Mouse (Mus musculus) kidney, embryonic 16.5 days (tissue): ENCODE data around the gene Phf3. TPM values are rescaled to one million over a fixed set of nuclear protein-coding genes. Genes with fewer than 3 reads are reported as not detected.
A peak's percentile ranks its signal among the peaks of the same experiment; 100 is the strongest.
"Not testable (repeated sequence)": the region's sequence is repeated elsewhere in the genome, so short reads cannot be mapped to it uniquely, and the experiment has no call there.

Experiments
- ATAC-seq: fragments of 200-750 bp; cut with Nextera tagmentation; 2 replicates; pipeline ENCODE4 v1.8.0; 2017; ENCODE audit warnings: moderate TSS enrichment; ENCODE audit not compliant: low FRiP score, low TSS enrichment
- H3K27ac ChIP-seq: fragments of 300-500 bp; sonication (generic); 2 replicates; pipeline ENCODE4 v1.5.1; 2014; ENCODE audit warnings: low read length
- H3K27me3 ChIP-seq: fragments of 300-500 bp; sonication (generic); 2 replicates; pipeline ENCODE4 v1.6.1; 2014; ENCODE audit warnings: low read length, control low read depth, mixed read lengths; ENCODE audit not compliant: insufficient read depth
- H3K36me3 ChIP-seq: fragments of 300-500 bp; sonication (generic); 2 replicates; pipeline ENCODE4 v1.6.1; 2014; ENCODE audit warnings: low read length, control low read depth, mixed read lengths; ENCODE audit not compliant: insufficient read depth
- H3K4me1 ChIP-seq: fragments of 300-500 bp; sonication (generic); 2 replicates; pipeline ENCODE4 v1.6.1; 2014; ENCODE audit warnings: low read length, control low read depth, mixed read lengths; ENCODE audit not compliant: insufficient read depth
- H3K4me2 ChIP-seq: fragments of 300-500 bp; sonication (generic); replicated peaks from 2 replicates; pipeline ENCODE4 v1.6.1; 2014; ENCODE audit warnings: low read depth, low read length
- H3K4me3 ChIP-seq: fragments of 300-500 bp; sonication (generic); 2 replicates; pipeline ENCODE4 v1.5.1; 2014; ENCODE audit warnings: mild to moderate bottlenecking, low read length
- H3K9ac ChIP-seq: fragments of 300-500 bp; sonication (generic); replicated peaks from 2 replicates; pipeline ENCODE4 v1.6.1; 2014; ENCODE audit warnings: low read length
- H3K9me3 ChIP-seq: fragments of 300-500 bp; sonication (generic); 2 replicates; pipeline ENCODE4 v1.6.1; 2016; ENCODE audit warnings: low read length, control low read depth
- WGBS: fragments of 180-500 bp; shearing (Covaris S2); extraction: QIAGEN DNeasy Blood & Tissue Kit; methylation state at CpG from one replicate; pipeline ENCODE4 v1.1.7; 2014; 5-methylcytosine and 5-hydroxymethylcytosine counted together
- polyA plus RNA-seq: library from polyadenylated mRNA; unstranded; fragments of >200 nt; fragmentation: Nextera tagmentation; extraction: Ambion mirVana; gene quantifications from 2 replicates; pipeline ENCODE4 v1.2.1, GENCODE M21; 2015

Gene Phf3
- polyA plus RNA-seq = 25.5 and 27.6 TPM in 2 replicates

GRCm38 (mm10) chr1:30873541-30874260 lies at the start of gene Phf3:
Gene Phf3 (minus strand): TSS chr1:30873921.
- peak within 1 kb of the TSS; percentile 98 for H3K9ac ChIP-seq
- H3K27me3 ChIP-seq = no peaks in the 10 kb centered on the region
- H3K36me3 ChIP-seq = no peaks in the 10 kb centered on the region
- peak within 1 kb of the TSS; percentile 56 for H3K4me2 ChIP-seq
- peak within 1 kb of the TSS; percentile 96 for H3K4me3 ChIP-seq
- peak within 1 kb of the TSS; percentile 97 for H3K27ac ChIP-seq
- peak; percentile 95 for ATAC-seq
- H3K4me1 ChIP-seq = peaks cover 18% of the 10 kb centered on the region
- H3K9me3 ChIP-seq = no peaks in the 10 kb centered on the region
- 0% methylated on average over 54 of the region's 85 CpGs for WGBS

GRCm38 (mm10) chr1:30922237-30922636 lies 48.5 kb upstream of the Phf3 start:
- no peak overlapping the region for H3K9ac ChIP-seq
- ATAC-seq = no peak
- no peaks in the 10 kb centered on the region for H3K4me1 ChIP-seq
- no peaks in the 10 kb centered on the region for H3K27me3 ChIP-seq
- 87% methylated on average over 3 of the region's 3 CpGs for WGBS
- no peak overlapping the region for H3K4me3 ChIP-seq
- H3K4me2 ChIP-seq = no peak overlapping the region
- H3K27ac ChIP-seq = no peak overlapping the region
- no peaks in the 10 kb centered on the region for H3K36me3 ChIP-seq
- peaks cover 30% of the 10 kb centered on the region for H3K9me3 ChIP-seq

GRCm38 (mm10) chr1:30921252-30921651 lies 47.5 kb upstream of the Phf3 start:
- no peak overlapping the region for H3K27ac ChIP-seq
- no peaks in the 10 kb centered on the region for H3K36me3 ChIP-seq
- no peak for ATAC-seq
- H3K4me1 ChIP-seq = no peaks in the 10 kb centered on the region
- H3K9me3 ChIP-seq = peaks cover 30% of the 10 kb centered on the region
- H3K4me3 ChIP-seq = no peak overlapping the region
- no peaks in the 10 kb centered on the region for H3K27me3 ChIP-seq
- no peak overlapping the region for H3K4me2 ChIP-seq
- H3K9ac ChIP-seq = no peak overlapping the region

- Histone ChIP-seq H3K4me3 (no peak overlapping the region), H3K9me3 (peaks cover 30% of the 10 kb centered on the region), H3K4me1 (no peaks in the 10 kb centered on the region), H3K9ac (no peak overlapping the region), H3K27ac (no peak overlapping the region), H3K27me3 (no peaks in the 10 kb centered on the region), H3K36me3 (no peaks in the 10 kb centered on the region), H3K4me2 (no peak overlapping the region)
- 95% methylated on average over 1 of the region's 1 CpGs for WGBS
- ATAC-seq = no peak
Measured at GRCm38 (mm10) chr1:30920620-30921177, 47.0 kb upstream of the Phf3 start.

GRCm38 (mm10) chr1:30910172-30910571 lies 36.5 kb upstream of the Phf3 start:
- Histone ChIP-seq H3K4me1 (no peaks in the 10 kb centered on the region), H3K9me3 (no peaks in the 10 kb centered on the region), H3K9ac (no peak overlapping the region), H3K27ac (no peak overlapping the region), H3K36me3 (no peaks in the 10 kb centered on the region), H3K4me2 (no peak overlapping the region), H3K4me3 (no peak overlapping the region), H3K27me3 (no peaks in the 10 kb centered on the region)
- no peak for ATAC-seq
- WGBS = 73% methylated on average over 3 of the region's 3 CpGs

GRCm38 (mm10) chr1:30908797-30909196 lies 35.1 kb upstream of the Phf3 start:
- Histone ChIP-seq H3K4me2 (no peak overlapping the region), H3K4me3 (no peak overlapping the region), H3K9ac (no peak overlapping the region), H3K4me1 (no peaks in the 10 kb centered on the region), H3K27me3 (no peaks in the 10 kb centered on the region), H3K36me3 (no peaks in the 10 kb centered on the region), H3K9me3 (no peaks in the 10 kb centered on the region), H3K27ac (no peak overlapping the region)
- no peak for ATAC-seq
- WGBS = 68% methylated on average over 4 of the region's 4 CpGs

- Histone ChIP-seq H3K27me3 (no peaks in the 10 kb centered on the region), H3K9me3 (no peaks in the 10 kb centered on the region), H3K4me3 (no peak overlapping the region), H3K4me2 (no peak overlapping the region), H3K4me1 (no peaks in the 10 kb centered on the region), H3K27ac (no peak overlapping the region), H3K36me3 (no peaks in the 10 kb centered on the region), H3K9ac (no peak overlapping the region)
- 79% methylated on average over 3 of the region's 3 CpGs for WGBS
- no peak for ATAC-seq
Measured at GRCm38 (mm10) chr1:30903480-30904218, 29.9 kb upstream of the Phf3 start.

GRCm38 (mm10) chr1:30898691-30899090 lies 25.0 kb upstream of the Phf3 start:
- Histone ChIP-seq H3K4me1 (no peaks in the 10 kb centered on the region), H3K27me3 (no peaks in the 10 kb centered on the region), H3K4me2 (no peak overlapping the region), H3K9ac (no peak overlapping the region), H3K4me3 (no peak overlapping the region), H3K27ac (no peak overlapping the region), H3K9me3 (no peaks in the 10 kb centered on the region), H3K36me3 (no peaks in the 10 kb centered on the region)
- ATAC-seq = no peak
- 64% methylated on average over 2 of the region's 2 CpGs for WGBS

- H3K9ac ChIP-seq, H3K27ac ChIP-seq, ATAC-seq, H3K4me2 ChIP-seq, H3K4me1 ChIP-seq, H3K4me3 ChIP-seq, H3K36me3 ChIP-seq, H3K27me3 ChIP-seq, H3K9me3 ChIP-seq: not testable (repeated sequence)
Measured at GRCm38 (mm10) chr1:30895366-30895765, 21.6 kb upstream of the Phf3 start.

GRCm38 (mm10) chr1:30883806-30884205 lies 10.1 kb upstream of the Phf3 start:
- not testable (repeated sequence) for H3K27me3 ChIP-seq, H3K4me3 ChIP-seq, H3K4me2 ChIP-seq, H3K9me3 ChIP-seq, ATAC-seq, H3K4me1 ChIP-seq, H3K9ac ChIP-seq, H3K36me3 ChIP-seq, H3K27ac ChIP-seq
- WGBS = 94% methylated on average over 1 of the region's 1 CpGs
